Mouse (Mus musculus) liver, adult 2 months (tissue): ENCODE measurements at regions not wholly inside any gene's neighbourhood (a gene's known extent, or its start where the extent isn't known, plus 50 kb on each side); places are given as distances from the start of the nearest gene placed in this dataset.

Source experiments
- DNase-seq: peaks from one replicate; pipeline ENCODE4 v3.0.0-alpha.2; 2011; ENCODE audit warnings: low read depth, low spot score; ENCODE audit errors: extremely low read depth
- H3K27ac ChIP-seq: fragments of 200-500 bp; replicated peaks from 2 replicates; pipeline ENCODE4 v1.5.1; 2012; ENCODE audit warnings: low read depth, mild to moderate bottlenecking, control low read depth, inconsistent platforms, low read length; ENCODE audit not compliant: insufficient read depth
- H3K27me3 ChIP-seq: fragments of 200-500 bp; 2 replicates; pipeline ENCODE4 v1.6.1; 2012; ENCODE audit warnings: mild to moderate bottlenecking, moderate library complexity, low read length, inconsistent platforms; ENCODE audit not compliant: control insufficient read depth, insufficient read depth
- H3K36me3 ChIP-seq: fragments of 200-500 bp; 2 replicates; pipeline ENCODE4 v1.6.1; 2012; ENCODE audit warnings: low read length, inconsistent platforms; ENCODE audit not compliant: control insufficient read depth, insufficient read depth
- H3K4me1 ChIP-seq: fragments of 200-500 bp; 2 replicates; pipeline ENCODE4 v1.6.1; 2011; ENCODE audit warnings: low read length; ENCODE audit not compliant: control insufficient read depth, insufficient read depth
- H3K4me3 ChIP-seq: fragments of 200-500 bp; 2 replicates; pipeline ENCODE4 v1.5.1; 2011; ENCODE audit warnings: low read depth, mild to moderate bottlenecking, control low read depth, low read length, moderate library complexity; ENCODE audit not compliant: insufficient read depth
- H3K79me2 ChIP-seq: fragments of 200-500 bp; 2 replicates; pipeline ENCODE4 v1.6.1; 2012; ENCODE audit warnings: inconsistent platforms, mild to moderate bottlenecking, low read length, moderate library complexity; ENCODE audit not compliant: control insufficient read depth, insufficient read depth
- H3K9ac ChIP-seq: fragments of 200-500 bp; 2 replicates; pipeline ENCODE4 v1.6.1; 2012; ENCODE audit warnings: low read depth, mild to moderate bottlenecking, control low read depth, inconsistent platforms, low read length
- CTCF ChIP-seq: fragments of 200-500 bp; IDR thresholded peaks from 2 replicates; pipeline ENCODE4 v1.5.1; 2011; ENCODE audit warnings: low read depth, low read length, control low read depth
- POLR2A ChIP-seq: fragments of 200-500 bp; IDR thresholded peaks from 2 replicates; pipeline ENCODE4 v1.6.1; 2011; ENCODE audit warnings: low read length, control low read depth; ENCODE audit not compliant: insufficient read depth; ENCODE audit errors: extremely low read depth
- WGBS: fragments of 180-500 bp; shearing (Covaris S2); methylation state at CpG from one replicate; pipeline ENCODE4 v1.1.7; 2018; 5-methylcytosine and 5-hydroxymethylcytosine counted together

DNA sequence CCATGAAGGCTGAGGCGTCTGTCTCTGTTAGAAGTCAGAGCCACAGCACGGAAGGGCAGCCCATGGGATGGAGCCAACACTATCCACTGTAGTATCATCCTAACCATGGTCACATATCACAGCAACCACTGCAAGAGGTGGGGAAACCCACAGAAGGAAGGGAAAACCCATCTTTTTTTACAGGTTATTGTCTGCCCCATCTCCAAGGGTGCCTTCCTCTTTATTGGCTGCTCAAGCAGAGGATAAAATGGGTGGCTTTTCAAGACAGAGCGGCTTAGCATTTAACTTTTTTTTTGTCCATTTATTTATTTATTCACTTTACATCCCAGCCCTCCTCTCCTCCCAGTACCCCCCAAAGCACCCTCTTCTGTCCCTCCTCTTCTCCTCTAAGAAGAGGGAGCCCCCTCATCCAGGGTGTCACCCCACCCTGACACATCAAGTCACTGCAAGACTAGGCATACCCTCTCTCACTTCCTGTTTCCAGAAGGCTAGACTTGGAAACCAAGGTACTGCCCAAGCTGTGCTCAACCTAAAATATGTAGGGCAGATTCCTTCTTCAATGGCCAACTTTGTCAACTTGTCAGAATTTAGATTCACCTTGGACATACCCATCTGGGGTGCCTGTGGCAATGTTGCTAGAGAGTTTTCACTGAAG lies 51.1 kb upstream of the Egr2 start:
- H3K9ac ChIP-seq, result no peak overlapping the region
- no peak for DNase-seq
- no peak overlapping the region for H3K4me3 ChIP-seq
- H3K27me3 ChIP-seq, result no peaks in the 10 kb centered on the region
- TF ChIP-seq CTCF (no peak), POLR2A (no peak)
- WGBS, result 89% methylated on average over 3 of the region's 3 CpGs
- H3K27ac ChIP-seq, result no peak overlapping the region
- H3K79me2 ChIP-seq, result no peaks in the 10 kb centered on the region
- no peaks in the 10 kb centered on the region for H3K36me3 ChIP-seq
- no peaks in the 10 kb centered on the region for H3K4me1 ChIP-seq
